Mouse (Mus musculus) adrenal gland, postnatal 25 days (tissue): ENCODE measurements around the gene Trappc12. TPM values are rescaled to one million over a fixed set of nuclear protein-coding genes. Genes with fewer than 3 reads are reported as not detected.

Experiments used
- DNase-seq: peaks from one replicate; pipeline ENCODE4 v3.0.0; 2021; ENCODE audit warnings: mixed read lengths
- long read RNA-seq: library from polyadenylated mRNA; stranded (forward); transcript quantifications from one replicate; pipeline ENCODE4 v2.0.0, GENCODE M21; 2021
- total RNA-seq: library from RNA; stranded (reverse); gene quantifications from 2 replicates; pipeline ENCODE4 v1.2.3, GENCODE M21; 2021

Gene Trappc12
- 38.1 and 48.8 TPM in 2 replicates for total RNA-seq
- long read RNA-seq, transcript Trappc12-201 (12 exons, 3,377 nt): major isoform, 22 of 67 reads
- long read RNA-seq, transcript Trappc12-202 (12 exons, 3,230 nt): minor isoform, 17 of 67 reads
- long read RNA-seq, partial matches to known transcripts: 21 of 67 reads
- long read RNA-seq, other reads (novel, unspliced or antisense): 7 of 67 reads

DNA sequence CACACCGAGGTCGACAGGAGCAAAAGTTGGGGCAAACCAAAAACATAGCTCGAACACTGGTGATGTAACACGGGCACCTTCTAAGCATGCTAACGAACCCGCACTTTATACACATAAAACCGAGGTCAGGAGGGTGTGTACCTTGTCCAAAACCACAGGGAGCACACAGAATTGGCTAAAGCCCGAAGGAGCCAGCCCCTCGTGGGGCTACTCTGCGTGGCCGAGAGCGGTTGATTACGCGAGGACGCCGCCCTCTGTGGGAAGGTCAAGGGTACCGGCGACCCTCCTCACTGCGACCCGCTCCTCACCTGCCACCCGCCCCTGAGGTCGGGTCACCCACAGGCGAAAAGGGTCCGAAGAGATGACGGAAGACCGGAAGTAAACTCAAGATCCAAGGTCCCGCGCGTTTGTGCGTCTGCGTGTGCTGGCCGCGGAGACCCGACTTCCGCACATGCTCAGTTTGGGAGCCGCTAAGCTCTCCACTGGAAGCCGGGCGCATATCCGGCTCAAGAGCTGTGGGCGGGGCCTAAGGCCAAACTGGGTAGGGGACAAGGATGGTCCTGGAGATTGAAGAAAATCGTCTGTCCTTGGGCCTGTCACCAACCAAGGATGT, at the start of gene Trappc12:
TSS of gene Trappc12 (minus strand) at position 452 of the 613 bp plus-strand sequence.
- DNase-seq: peak; percentile 86

GRCm38 (mm10) chr12:28799798-28800411, 49.6 kb upstream of the Trappc12 start:
- DNase-seq: no peak

- no peak for DNase-seq
Measured at GRCm38 (mm10) chr12:28796881-28797420, 46.7 kb upstream of the Trappc12 start.

DNA sequence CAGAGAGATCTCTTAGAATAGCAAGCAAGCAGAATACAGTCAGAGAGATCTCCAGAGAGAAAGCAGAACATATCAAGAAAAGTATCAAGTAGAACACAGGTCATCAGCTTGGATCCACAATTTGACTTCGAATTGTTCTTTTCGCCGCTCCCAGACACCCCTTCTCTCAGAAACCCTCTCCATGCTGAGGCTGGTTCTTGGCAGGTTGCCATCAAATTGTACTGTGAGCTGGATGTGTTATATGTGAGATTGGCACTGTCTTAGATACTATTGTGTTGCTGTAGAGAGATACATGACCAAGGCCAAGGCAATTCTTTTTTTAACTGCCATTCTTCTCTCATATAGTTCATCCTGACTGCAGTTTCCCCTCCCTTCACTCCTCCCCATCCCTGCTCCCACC, 44.8 kb upstream of the Trappc12 start:
- no peak for DNase-seq

DNA sequence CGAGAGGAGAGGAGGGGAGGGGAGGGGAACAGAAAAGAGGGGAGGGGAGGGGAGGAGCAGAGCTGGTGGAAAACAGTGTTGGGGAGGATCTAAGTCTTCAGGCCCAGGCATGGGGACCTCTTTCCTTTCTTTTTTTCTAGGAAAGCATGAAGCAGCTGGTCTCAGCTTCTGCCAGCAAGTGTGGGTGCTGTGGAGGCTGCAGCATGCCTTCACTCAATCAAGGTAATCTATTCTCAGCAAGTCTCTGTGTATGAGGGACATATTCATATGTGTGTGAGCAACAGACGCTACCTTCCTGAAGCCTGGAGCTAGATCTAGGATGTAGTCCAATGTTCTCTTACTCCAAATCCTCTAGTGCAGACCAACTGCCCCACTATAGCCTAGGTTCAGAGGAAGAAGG, 43.4 kb upstream of the Trappc12 start:
- no peak for DNase-seq

DNA sequence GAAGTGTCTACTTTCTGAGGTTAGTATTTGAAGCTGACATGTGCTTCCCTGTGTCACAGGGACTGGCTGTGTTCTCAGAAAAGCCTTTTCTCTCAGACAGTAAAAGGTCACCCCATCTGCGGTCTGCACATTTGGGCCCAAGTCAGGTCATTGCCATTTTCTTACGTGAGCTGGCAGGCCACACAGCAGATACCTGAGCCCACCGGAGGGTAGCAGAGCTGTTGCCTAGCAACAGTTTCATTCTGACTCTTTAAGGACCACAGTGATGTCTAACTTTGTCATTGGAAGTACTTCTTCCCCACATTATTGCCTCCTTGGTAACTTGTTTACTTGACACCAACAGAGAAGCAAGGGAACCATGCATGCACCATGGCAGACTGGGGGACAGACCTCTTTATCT, 42.3 kb upstream of the Trappc12 start:
- no peak for DNase-seq

- DNase-seq: no peak
Measured at GRCm38 (mm10) chr12:28786310-28786709, 36.0 kb upstream of the Trappc12 start.

- DNase-seq: no peak
Measured at GRCm38 (mm10) chr12:28785299-28785698, 35.0 kb upstream of the Trappc12 start.

DNA sequence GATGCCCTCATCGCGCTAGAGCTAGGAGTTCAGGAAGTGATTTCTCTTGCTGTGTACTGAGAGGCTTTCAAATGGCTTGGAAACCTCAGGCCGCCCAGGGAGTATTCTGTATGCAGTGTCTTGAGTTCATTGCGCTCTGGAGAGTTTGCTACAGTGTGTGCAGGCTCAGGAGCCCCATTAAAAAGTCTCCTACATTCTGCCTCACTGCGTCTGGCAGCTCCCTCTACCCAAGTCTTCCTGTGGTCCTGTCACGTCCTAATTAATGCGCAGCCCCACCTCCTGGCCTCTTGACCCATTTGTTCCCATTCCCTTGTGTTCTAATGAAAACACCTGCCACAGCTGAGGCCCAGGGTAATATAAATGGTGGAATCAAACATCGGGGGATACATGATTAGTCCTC, 34.6 kb upstream of the Trappc12 start:
- no peak for DNase-seq

DNA sequence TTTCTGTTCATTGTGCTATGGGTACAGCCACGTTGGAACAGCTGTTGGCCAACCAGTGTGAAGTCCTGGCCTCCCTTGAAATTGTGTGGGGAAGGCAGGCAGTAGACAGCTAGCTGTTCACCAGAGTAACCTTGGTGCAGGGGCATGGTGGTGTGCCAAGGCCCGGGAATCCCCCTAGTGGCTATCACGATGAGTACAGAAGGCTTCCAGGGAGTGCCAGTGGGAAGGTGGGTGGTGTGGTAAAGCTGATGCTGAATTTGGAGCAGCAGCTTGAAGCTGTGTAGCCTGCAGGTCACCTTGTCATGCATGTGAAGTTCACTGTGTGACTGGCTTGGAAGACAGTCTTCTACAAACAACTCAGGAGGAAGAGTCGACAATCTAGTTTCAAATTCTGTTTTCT, 34.1 kb upstream of the Trappc12 start:
- DNase-seq: peak; percentile 43

DNA sequence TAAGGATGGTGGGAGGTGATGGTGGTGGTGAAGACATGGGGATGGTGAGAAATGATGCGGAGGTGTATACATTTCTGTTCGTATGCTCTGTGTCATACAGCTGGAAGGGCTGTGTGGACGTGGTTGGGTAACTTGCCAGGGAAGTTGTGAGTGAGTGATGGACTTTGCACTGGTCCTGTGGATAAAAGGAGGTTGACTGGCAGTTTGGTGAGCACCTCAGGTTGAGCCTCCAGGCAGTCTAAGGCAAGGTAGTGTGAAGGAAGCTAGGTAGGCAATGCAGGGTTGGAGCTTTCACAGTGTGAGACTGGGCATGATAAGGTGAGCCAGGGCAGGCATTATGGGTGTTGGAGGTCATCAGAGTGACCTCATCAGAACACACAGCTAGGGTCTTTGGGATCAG, 32.4 kb upstream of the Trappc12 start:
- no peak for DNase-seq

- DNase-seq: no peak
Measured at GRCm38 (mm10) chr12:28780180-28780579, 29.9 kb upstream of the Trappc12 start.

DNA sequence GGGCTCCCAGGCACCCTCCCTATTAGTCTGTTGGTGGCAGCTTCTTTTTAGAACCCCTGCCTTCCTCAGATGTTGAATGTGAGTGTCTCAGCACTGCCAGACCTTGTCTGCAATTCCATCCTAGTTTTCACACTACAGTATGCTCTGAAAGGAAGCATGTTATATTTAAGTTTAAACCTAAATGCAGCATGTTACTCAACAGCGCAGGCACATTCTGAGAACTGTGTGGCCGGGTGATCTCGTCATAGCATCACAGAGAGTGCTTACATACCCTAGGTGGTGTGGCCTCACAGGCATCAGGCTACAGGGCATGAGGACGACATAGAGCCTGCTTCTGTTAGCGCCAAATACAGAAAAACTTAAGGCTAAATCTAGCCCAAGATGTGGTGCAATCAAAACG, 25.4 kb upstream of the Trappc12 start:
- DNase-seq: no peak

- DNase-seq: no peak
Measured at GRCm38 (mm10) chr12:28775120-28775519, 24.8 kb upstream of the Trappc12 start.

GRCm38 (mm10) chr12:28773815-28774214, 23.5 kb upstream of the Trappc12 start:
- no peak for DNase-seq

- no peak for DNase-seq
Measured at GRCm38 (mm10) chr12:28769953-28770352, 19.7 kb upstream of the Trappc12 start.

- no peak for DNase-seq
Measured at GRCm38 (mm10) chr12:28756019-28756418, 5.7 kb upstream of the Trappc12 start.

GRCm38 (mm10) chr12:28751508-28752263, 1.4 kb upstream of the Trappc12 start, which contains the start of gene Eipr1:
Gene Eipr1 (plus strand): TSS chr12:28751803.
- DNase-seq: peak; percentile 80

- DNase-seq: no peak
Measured at GRCm38 (mm10) chr12:28750876-28751275, 604 bp upstream of the Trappc12 start.

DNA sequence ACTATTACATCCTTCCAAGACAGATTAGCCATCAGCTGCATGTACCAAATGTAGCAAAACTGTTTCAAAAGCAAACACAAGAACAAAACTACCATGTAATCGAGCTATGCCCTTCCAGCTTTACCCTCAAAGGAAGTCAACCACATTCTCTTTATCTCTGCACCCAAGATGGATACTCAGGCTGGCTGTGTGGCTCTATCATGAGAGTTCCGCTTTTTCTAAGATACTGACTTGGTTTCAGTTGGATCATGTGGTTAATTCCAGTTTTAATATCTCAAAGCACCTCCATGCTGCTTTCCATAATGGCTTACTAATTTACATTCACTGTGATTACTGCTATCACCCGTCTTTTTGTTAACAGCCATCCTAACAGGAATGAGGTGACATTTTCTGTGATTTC, 6.9 kb downstream of the Trappc12 start:
- DNase-seq: no peak

- no peak for DNase-seq
Measured at GRCm38 (mm10) chr12:28735293-28735692, 15.0 kb downstream of the Trappc12 start.

DNA sequence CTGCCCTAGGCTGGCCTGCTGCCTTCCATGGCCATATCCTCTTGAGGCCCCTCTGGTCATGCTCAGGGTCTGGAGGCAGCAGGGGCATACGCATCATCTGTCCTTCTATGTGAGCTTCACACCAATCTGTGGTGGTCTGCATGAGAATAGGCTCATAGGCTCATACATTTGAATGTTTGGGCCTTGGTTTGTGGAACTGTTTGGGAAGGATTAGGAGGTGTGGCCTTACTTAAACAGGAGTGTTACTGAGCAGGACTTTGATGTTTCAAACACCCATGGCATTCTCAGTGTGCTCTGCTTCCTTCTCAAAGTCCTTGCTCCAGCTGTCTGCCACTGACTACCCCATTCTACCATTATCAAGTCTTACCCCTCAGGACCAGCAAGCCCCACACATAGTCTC, 16.0 kb downstream of the Trappc12 start:
- no peak for DNase-seq
